Mouse (Mus musculus): Measurements from ENCODE around the gene Car3. TPM values are rescaled to one million over a fixed set of nuclear protein-coding genes. Genes with fewer than 3 reads are reported as not detected.

The Car3 gene
- polyA plus RNA-seq, 1 experiment = 26.3 TPM

- Histone ChIP-seq H3K4me3 (ENCODE audit: insufficient read depth, poor library complexity, severe bottlenecking) (no peak overlapping the region), H3ac (ENCODE audit: control insufficient read depth, insufficient read length, low read depth) (no peak overlapping the region), H3K79me2 (ENCODE audit: control insufficient read depth, insufficient read depth) (no peaks in the 10 kb centered on the region), H3K36me3 (ENCODE audit: control insufficient read depth, insufficient read depth) (no peaks in the 10 kb centered on the region), H3K27me3 (ENCODE audit: control insufficient read depth, insufficient read depth, insufficient read length) (no peaks in the 10 kb centered on the region), H3K79me3 (ENCODE audit: low read depth) (no peaks in the 10 kb centered on the region)
- TF ChIP-seq MYOG (IDR thresholded peaks at IDR 0.05; ENCODE audit: control insufficient read depth, extremely low read depth, insufficient read length) (no peak), MAX (IDR thresholded peaks at IDR 0.05) (no peak), CEBPB (IDR thresholded peaks at IDR 0.05; ENCODE audit: low read depth) (no peak), MYOD1 (IDR thresholded peaks at IDR 0.05; ENCODE audit: control insufficient read depth, insufficient read length, low read depth) (no peak), FOSL1 (IDR thresholded peaks at IDR 0.05; ENCODE audit: insufficient read depth, low read length, poor library complexity, severe bottlenecking) (no peak), CTCF (IDR thresholded peaks at IDR 0.05; ENCODE audit: control insufficient read depth, insufficient read depth, insufficient read length) (no peak), USF1 (IDR thresholded peaks at IDR 0.05; ENCODE audit: low read depth) (no peak)
Measured at GRCm38 (mm10) chr3:14878749-14879223, 15.5 kb downstream of the Car3 start.

GRCm38 (mm10) chr3:14879293-14879692, 16.0 kb downstream of the Car3 start:
- Histone ChIP-seq H3K27me3 (ENCODE audit: control insufficient read depth, insufficient read depth, insufficient read length) (no peaks in the 10 kb centered on the region), H3K79me2 (ENCODE audit: control insufficient read depth, insufficient read depth) (no peaks in the 10 kb centered on the region), H3K79me3 (ENCODE audit: low read depth) (no peaks in the 10 kb centered on the region), H3ac (ENCODE audit: control insufficient read depth, insufficient read length, low read depth) (no peak overlapping the region), H3K36me3 (ENCODE audit: control insufficient read depth, insufficient read depth) (no peaks in the 10 kb centered on the region), H3K4me3 (ENCODE audit: insufficient read depth, poor library complexity, severe bottlenecking) (no peak overlapping the region)
- no peak for TF ChIP-seq MAX (IDR thresholded peaks at IDR 0.05)
- TF ChIP-seq CTCF (IDR thresholded peaks at IDR 0.05; ENCODE audit: control insufficient read depth, insufficient read depth, insufficient read length) = no peak
- no peak for TF ChIP-seq CEBPB (IDR thresholded peaks at IDR 0.05; ENCODE audit: low read depth)
- no peak for TF ChIP-seq MYOG (IDR thresholded peaks at IDR 0.05; ENCODE audit: control insufficient read depth, extremely low read depth, insufficient read length)

GRCm38 (mm10) chr3:14880277-14880676, 17.0 kb downstream of the Car3 start:
- TF ChIP-seq FOSL1 (IDR thresholded peaks at IDR 0.05; ENCODE audit: insufficient read depth, low read length, poor library complexity, severe bottlenecking) (no peak), CTCF (IDR thresholded peaks at IDR 0.05; ENCODE audit: control insufficient read depth, insufficient read depth, insufficient read length) (no peak), MYOD1 (IDR thresholded peaks at IDR 0.05; ENCODE audit: control insufficient read depth, insufficient read length, low read depth) (no peak), MYOG (IDR thresholded peaks at IDR 0.05; ENCODE audit: control insufficient read depth, extremely low read depth, insufficient read length) (no peak), MAX (IDR thresholded peaks at IDR 0.05) (no peak), USF1 (IDR thresholded peaks at IDR 0.05; ENCODE audit: low read depth) (no peak)
- no peaks in the 10 kb centered on the region for H3K79me3 ChIP-seq (ENCODE audit: low read depth)
- H3K79me2 ChIP-seq (ENCODE audit: control insufficient read depth, insufficient read depth) = no peaks in the 10 kb centered on the region
- H3K36me3 ChIP-seq (ENCODE audit: control insufficient read depth, insufficient read depth) = no peaks in the 10 kb centered on the region
- no peak overlapping the region for H3K4me3 ChIP-seq (ENCODE audit: insufficient read depth, poor library complexity, severe bottlenecking)
- H3ac ChIP-seq (ENCODE audit: control insufficient read depth, insufficient read length, low read depth) = no peak overlapping the region
- no peaks in the 10 kb centered on the region for H3K27me3 ChIP-seq (ENCODE audit: control insufficient read depth, insufficient read depth, insufficient read length)

GRCm38 (mm10) chr3:14882005-14882404, 18.7 kb downstream of the Car3 start:
- Histone ChIP-seq H3K79me2 (ENCODE audit: control insufficient read depth, insufficient read depth) (no peaks in the 10 kb centered on the region), H3ac (ENCODE audit: control insufficient read depth, insufficient read length, low read depth) (no peak overlapping the region), H3K27me3 (ENCODE audit: control insufficient read depth, insufficient read depth, insufficient read length) (no peaks in the 10 kb centered on the region), H3K79me3 (ENCODE audit: low read depth) (no peaks in the 10 kb centered on the region), H3K36me3 (ENCODE audit: control insufficient read depth, insufficient read depth) (no peaks in the 10 kb centered on the region), H3K4me3 (ENCODE audit: insufficient read depth, poor library complexity, severe bottlenecking) (no peak overlapping the region)
- TF ChIP-seq USF1 (IDR thresholded peaks at IDR 0.05; ENCODE audit: low read depth) = no peak
- TF ChIP-seq CTCF (IDR thresholded peaks at IDR 0.05; ENCODE audit: control insufficient read depth, insufficient read depth, insufficient read length) = no peak
- no peak for TF ChIP-seq MYOG (IDR thresholded peaks at IDR 0.05; ENCODE audit: control insufficient read depth, extremely low read depth, insufficient read length)
- TF ChIP-seq MAX (IDR thresholded peaks at IDR 0.05) = no peak
- TF ChIP-seq MYOD1 (IDR thresholded peaks at IDR 0.05; ENCODE audit: control insufficient read depth, insufficient read length, low read depth) = no peak
- no peak for TF ChIP-seq FOSL1 (IDR thresholded peaks at IDR 0.05; ENCODE audit: insufficient read depth, low read length, poor library complexity, severe bottlenecking)

- H3K79me2 ChIP-seq (ENCODE audit: control insufficient read depth, insufficient read depth) = no peaks in the 10 kb centered on the region
- no peak overlapping the region for H3ac ChIP-seq (ENCODE audit: control insufficient read depth, insufficient read length, low read depth)
- no peak overlapping the region for H3K4me3 ChIP-seq (ENCODE audit: insufficient read depth, poor library complexity, severe bottlenecking)
- TF ChIP-seq CEBPB (IDR thresholded peaks at IDR 0.05; ENCODE audit: low read depth) (no peak), FOSL1 (IDR thresholded peaks at IDR 0.05; ENCODE audit: insufficient read depth, low read length, poor library complexity, severe bottlenecking) (no peak), CTCF (IDR thresholded peaks at IDR 0.05; ENCODE audit: control insufficient read depth, insufficient read depth, insufficient read length) (no peak), USF1 (IDR thresholded peaks at IDR 0.05; ENCODE audit: low read depth) (no peak), MYOD1 (IDR thresholded peaks at IDR 0.05; ENCODE audit: control insufficient read depth, insufficient read length, low read depth) (no peak), MYOG (IDR thresholded peaks at IDR 0.05; ENCODE audit: control insufficient read depth, extremely low read depth, insufficient read length) (no peak), MAX (IDR thresholded peaks at IDR 0.05) (no peak)
- no peaks in the 10 kb centered on the region for H3K79me3 ChIP-seq (ENCODE audit: low read depth)
- no peaks in the 10 kb centered on the region for H3K27me3 ChIP-seq (ENCODE audit: control insufficient read depth, insufficient read depth, insufficient read length)
- H3K36me3 ChIP-seq (ENCODE audit: control insufficient read depth, insufficient read depth) = no peaks in the 10 kb centered on the region
Measured at GRCm38 (mm10) chr3:14882756-14883155, 19.4 kb downstream of the Car3 start.

GRCm38 (mm10) chr3:14884826-14885225, 21.5 kb downstream of the Car3 start:
- no peaks in the 10 kb centered on the region for H3K36me3 ChIP-seq (ENCODE audit: control insufficient read depth, insufficient read depth)
- H3K27me3 ChIP-seq (ENCODE audit: control insufficient read depth, insufficient read depth, insufficient read length) = no peaks in the 10 kb centered on the region
- H3ac ChIP-seq (ENCODE audit: control insufficient read depth, insufficient read length, low read depth) = no peak overlapping the region
- H3K79me2 ChIP-seq (ENCODE audit: control insufficient read depth, insufficient read depth) = no peaks in the 10 kb centered on the region
- no peak overlapping the region for H3K4me3 ChIP-seq (ENCODE audit: insufficient read depth, poor library complexity, severe bottlenecking)
- H3K79me3 ChIP-seq (ENCODE audit: low read depth) = no peaks in the 10 kb centered on the region
- TF ChIP-seq CTCF (IDR thresholded peaks at IDR 0.05; ENCODE audit: control insufficient read depth, insufficient read depth, insufficient read length) (no peak), MAX (IDR thresholded peaks at IDR 0.05) (no peak), CEBPB (IDR thresholded peaks at IDR 0.05; ENCODE audit: low read depth) (no peak), MYOG (IDR thresholded peaks at IDR 0.05; ENCODE audit: control insufficient read depth, extremely low read depth, insufficient read length) (no peak), MYOD1 (IDR thresholded peaks at IDR 0.05; ENCODE audit: control insufficient read depth, insufficient read length, low read depth) (no peak), USF1 (IDR thresholded peaks at IDR 0.05; ENCODE audit: low read depth) (no peak), FOSL1 (IDR thresholded peaks at IDR 0.05; ENCODE audit: insufficient read depth, low read length, poor library complexity, severe bottlenecking) (no peak)
